Mouse (Mus musculus) liver, postnatal 0 days (tissue): ENCODE measurements around the gene Entpd8. TPM values are rescaled to one million over a fixed set of nuclear protein-coding genes. Genes with fewer than 3 reads are reported as not detected.

Experiments
- ATAC-seq: fragments of 200-750 bp; cut with Nextera tagmentation; 2 replicates; pipeline ENCODE4 v1.8.0; 2017; ENCODE audit warnings: mild to moderate bottlenecking, moderate library complexity
- DNase-seq: peaks from one replicate; pipeline ENCODE4 v3.0.0-alpha.2; 2016
- H3K27ac ChIP-seq: fragments of 300-500 bp; sonication (generic); 2 replicates; pipeline ENCODE4 v1.5.1; 2014; ENCODE audit warnings: antibody characterized with exemption, moderate library complexity, mild to moderate bottlenecking, low read depth
- H3K27me3 ChIP-seq: fragments of 300-500 bp; sonication (generic); 2 replicates; pipeline ENCODE4 v1.6.1; 2014; ENCODE audit warnings: low read length, control low read depth, mixed read lengths; ENCODE audit not compliant: insufficient read depth
- H3K36me3 ChIP-seq: fragments of 300-500 bp; sonication (generic); replicated peaks from 2 replicates; pipeline ENCODE4 v1.6.1; 2014; ENCODE audit warnings: mild to moderate bottlenecking, control low read depth, low read length, moderate library complexity, mixed read lengths; ENCODE audit not compliant: insufficient read depth
- H3K4me1 ChIP-seq: fragments of 300-500 bp; sonication (generic); 2 replicates; pipeline ENCODE4 v1.6.1; 2014; ENCODE audit warnings: antibody characterized with exemption, mild to moderate bottlenecking, control low read depth; ENCODE audit not compliant: insufficient read depth
- H3K4me2 ChIP-seq: fragments of 300-500 bp; sonication (generic); 2 replicates; pipeline ENCODE4 v1.6.1; 2014; ENCODE audit warnings: low read depth, mild to moderate bottlenecking, low read length, moderate library complexity, mixed read lengths
- H3K4me3 ChIP-seq: fragments of 300-500 bp; sonication (generic); 2 replicates; pipeline ENCODE4 v1.5.1; 2014; ENCODE audit warnings: low read depth, low read length
- H3K9ac ChIP-seq: fragments of 300-500 bp; sonication (generic); replicated peaks from 2 replicates; pipeline ENCODE4 v1.6.1; 2014; ENCODE audit warnings: mild to moderate bottlenecking, moderate library complexity
- H3K9me3 ChIP-seq: fragments of 300-500 bp; sonication (generic); 2 replicates; pipeline ENCODE4 v1.6.1; 2016; ENCODE audit warnings: mild to moderate bottlenecking, control low read depth, low read length, mixed read lengths
- CTCF ChIP-seq: sonication (generic); IDR thresholded peaks from 2 replicates; pipeline ENCODE4 v1.5.1; 2016; ENCODE audit warnings: antibody characterized with exemption, low read depth
- EP300 ChIP-seq: IDR thresholded peaks from 2 replicates; pipeline ENCODE4 v1.6.1; 2016; ENCODE audit warnings: antibody characterized with exemption, low read depth, mild to moderate bottlenecking
- WGBS: fragments of 180-500 bp; shearing (Covaris S2); extraction: QIAGEN DNeasy Blood & Tissue Kit; methylation state at CpG from one replicate; pipeline ENCODE4 v1.1.7; 2014; ENCODE audit not compliant: insufficient replicate concordance; 5-methylcytosine and 5-hydroxymethylcytosine counted together
- polyA plus RNA-seq: library from polyadenylated mRNA; unstranded; fragments of >200 nt; fragmentation: Nextera tagmentation; extraction: Ambion mirVana; gene quantifications from 2 replicates; pipeline ENCODE4 v1.2.1, GENCODE M21; 2015

Gene Entpd8
- polyA plus RNA-seq, 1 experiment from 2014 or later: 25.9 TPM

GRCm38 (mm10) chr2:25111184-25111791, 31.2 kb downstream of the Entpd8 start:
- Histone ChIP-seq H3K27me3 (no peaks in the 10 kb centered on the region), H3K4me2 (no peak overlapping the region), H3K36me3 (no peaks in the 10 kb centered on the region), H3K4me1 (peaks cover 29% of the 10 kb centered on the region), H3K9ac (no peak overlapping the region), H3K9me3 (no peaks in the 10 kb centered on the region), H3K4me3 (no peak overlapping the region), H3K27ac (peak overlapping the region; percentile 75)
- ATAC-seq (peak; percentile 82), DNase-seq (peak; percentile 54)
- 16% methylated on average over 9 of the region's 9 CpGs for whole genome bisulfite sequencing
- TF ChIP-seq CTCF: no peak
- peak; percentile 86 for TF ChIP-seq EP300

GRCm38 (mm10) chr2:25114308-25114707, 34.2 kb downstream of the Entpd8 start:
- Histone ChIP-seq H3K4me1 (peaks cover 23% of the 10 kb centered on the region), H3K27me3 (no peaks in the 10 kb centered on the region), H3K27ac (no peak overlapping the region), H3K36me3 (no peaks in the 10 kb centered on the region), H3K4me2 (no peak overlapping the region), H3K9ac (no peak overlapping the region), H3K9me3 (no peaks in the 10 kb centered on the region), H3K4me3 (no peak overlapping the region)
- WGBS: 42% methylated on average over 2 of the region's 2 CpGs
- TF ChIP-seq EP300 (no peak), CTCF (no peak)
- DNase-seq (no peak), ATAC-seq (no peak)

GRCm38 (mm10) chr2:25115442-25115841, 35.3 kb downstream of the Entpd8 start:
- Histone ChIP-seq H3K4me3 (no peak overlapping the region), H3K9me3 (no peaks in the 10 kb centered on the region), H3K4me1 (peaks cover 19% of the 10 kb centered on the region), H3K27ac (0 out of 2 replicates have a peak overlapping the region, but pooled peaks have one; percentile 25), H3K36me3 (no peaks in the 10 kb centered on the region), H3K4me2 (no peak overlapping the region), H3K9ac (no peak overlapping the region), H3K27me3 (no peaks in the 10 kb centered on the region)
- 36% methylated on average over 2 of the region's 2 CpGs for WGBS
- no peak for TF ChIP-seq CTCF
- TF ChIP-seq EP300: peak; percentile 89
- peak; percentile 50 for DNase-seq
- ATAC-seq: peak; percentile 76

GRCm38 (mm10) chr2:25120963-25121362, 40.9 kb downstream of the Entpd8 start:
- no peaks in the 10 kb centered on the region for H3K9me3 ChIP-seq
- H3K36me3 ChIP-seq: no peaks in the 10 kb centered on the region
- no peak for DNase-seq
- 49% methylated on average over 7 of the region's 7 CpGs for WGBS
- H3K27ac ChIP-seq: no peak overlapping the region
- H3K4me1 ChIP-seq: peaks cover 13% of the 10 kb centered on the region
- H3K4me3 ChIP-seq: no peak overlapping the region
- ATAC-seq: no peak
- H3K9ac ChIP-seq: no peak overlapping the region
- no peak for TF ChIP-seq CTCF
- no peak for TF ChIP-seq EP300
- H3K4me2 ChIP-seq: no peak overlapping the region
- no peaks in the 10 kb centered on the region for H3K27me3 ChIP-seq

- peaks cover 17% of the 10 kb centered on the region for H3K4me1 ChIP-seq
- no peak overlapping the region for H3K4me2 ChIP-seq
- no peak overlapping the region for H3K4me3 ChIP-seq
- WGBS: 43% methylated on average over 2 of the region's 2 CpGs
- ATAC-seq (no peak), DNase-seq (no peak)
- no peaks in the 10 kb centered on the region for H3K27me3 ChIP-seq
- H3K36me3 ChIP-seq: no peaks in the 10 kb centered on the region
- no peak for TF ChIP-seq EP300
- no peak for TF ChIP-seq CTCF
- no peaks in the 10 kb centered on the region for H3K9me3 ChIP-seq
- H3K27ac ChIP-seq: no peak overlapping the region
- no peak overlapping the region for H3K9ac ChIP-seq
Measured at GRCm38 (mm10) chr2:25122666-25123065, 42.6 kb downstream of the Entpd8 start.

GRCm38 (mm10) chr2:25123527-25123926, 43.4 kb downstream of the Entpd8 start:
- ATAC-seq: no peak

GRCm38 (mm10) chr2:25124411-25124810, 44.3 kb downstream of the Entpd8 start:
- ATAC-seq: no peak
- H3K4me1 ChIP-seq: peaks cover 17% of the 10 kb centered on the region
- no peak for DNase-seq
- H3K9me3 ChIP-seq: no peaks in the 10 kb centered on the region
- no peak for TF ChIP-seq CTCF
- H3K27me3 ChIP-seq: no peaks in the 10 kb centered on the region
- no peak overlapping the region for H3K4me3 ChIP-seq
- no peak overlapping the region for H3K4me2 ChIP-seq
- no peaks in the 10 kb centered on the region for H3K36me3 ChIP-seq
- 61% methylated on average over 3 of the region's 3 CpGs for WGBS
- H3K27ac ChIP-seq: no peak overlapping the region
- no peak overlapping the region for H3K9ac ChIP-seq

More at GRCm38 (mm10) chr2:25123527-25123926, 43.4 kb downstream of the Entpd8 start:
- WGBS: 50% methylated on average over 5 of the region's 5 CpGs
- no peaks in the 10 kb centered on the region for H3K9me3 ChIP-seq
- no peak overlapping the region for H3K4me3 ChIP-seq
- no peaks in the 10 kb centered on the region for H3K36me3 ChIP-seq
- no peak overlapping the region for H3K4me2 ChIP-seq
- no peak for DNase-seq
- no peaks in the 10 kb centered on the region for H3K27me3 ChIP-seq
- TF ChIP-seq EP300 (no peak), CTCF (no peak)
- no peak overlapping the region for H3K27ac ChIP-seq
- H3K4me1 ChIP-seq: peaks cover 17% of the 10 kb centered on the region
- no peak overlapping the region for H3K9ac ChIP-seq
